Mouse (Mus musculus): ENCODE data around the gene Ntf5. TPM values are rescaled to one million over a fixed set of nuclear protein-coding genes. Genes with fewer than 3 reads are reported as not detected.

The Ntf5 gene
- polyA plus RNA-seq, 1 experiment, result 3.0 TPM

DNA sequence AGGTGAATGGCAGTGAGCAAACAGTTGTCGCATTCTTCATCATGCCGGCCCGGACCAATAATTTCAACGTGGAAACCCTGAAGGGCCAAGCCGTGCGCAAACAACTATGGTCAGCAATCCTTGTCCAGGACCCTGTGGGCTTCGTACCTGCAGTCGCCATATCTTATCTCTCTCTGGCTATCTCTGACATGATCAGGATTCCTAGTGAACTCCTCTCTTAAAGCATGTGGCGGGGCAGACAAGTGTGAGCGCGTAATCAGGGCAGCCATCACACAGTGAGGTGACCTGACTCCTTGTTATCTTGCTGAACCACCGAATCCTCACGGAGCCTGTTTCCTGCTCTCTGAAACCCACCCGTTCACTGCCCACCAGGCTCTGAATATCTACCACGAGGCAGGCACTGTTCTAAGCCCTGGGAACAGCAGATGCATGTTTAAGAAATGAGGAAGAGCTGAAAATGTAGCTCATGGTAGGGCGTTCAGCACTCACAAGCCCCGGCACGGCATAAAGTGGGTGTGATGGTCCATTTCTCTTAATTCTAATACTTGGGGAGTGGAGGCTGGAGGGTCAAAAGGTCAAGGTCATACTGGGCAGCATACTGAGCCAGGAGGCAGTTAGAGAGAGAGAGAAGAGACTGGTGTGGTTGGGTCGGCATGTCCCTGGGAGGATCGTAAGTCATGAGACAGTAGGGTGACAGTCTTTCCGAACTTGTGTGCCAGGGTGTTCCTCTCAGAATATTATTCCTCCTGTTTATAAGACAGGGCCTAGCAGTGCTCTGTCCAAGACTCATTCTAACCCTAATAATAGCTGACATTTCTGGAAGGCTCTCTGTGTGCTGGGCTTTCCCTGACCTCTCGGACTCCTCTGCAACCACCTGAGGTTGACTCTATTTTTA, 30.3 kb downstream of the Ntf5 start:
- TF ChIP-seq CTCF (IDR thresholded peaks at IDR 0.05; ENCODE audit: borderline replicate concordance, control insufficient read depth, extremely low read depth, insufficient read depth, low read length, poor library complexity) (no peak), POLR2A (IDR thresholded peaks at IDR 0.05; ENCODE audit: control insufficient read depth, extremely low read depth, insufficient read depth, low read length, poor library complexity) (no peak)
- no peaks in the 10 kb centered on the region for H3K27me3 ChIP-seq (ENCODE audit: control insufficient read depth, insufficient read depth, low read length)
- no peaks in the 10 kb centered on the region for H3K36me3 ChIP-seq (ENCODE audit: control insufficient read depth, insufficient read depth, low read length)
- H3K27ac ChIP-seq (ENCODE audit: control insufficient read depth, insufficient read depth, low read length), result no peak overlapping the region
- 91% methylated on average over 22 of the region's 22 CpGs for WGBS
- DNase-seq, result no peak
- H3K4me1 ChIP-seq (replicated peaks; ENCODE audit: control insufficient read depth, insufficient read depth, low read length), result no peaks in the 10 kb centered on the region; the same call in 1 of the 2 replicates
- H3K4me3 ChIP-seq (ENCODE audit: control insufficient read depth, insufficient read depth, low read length), result no peak overlapping the region

DNA sequence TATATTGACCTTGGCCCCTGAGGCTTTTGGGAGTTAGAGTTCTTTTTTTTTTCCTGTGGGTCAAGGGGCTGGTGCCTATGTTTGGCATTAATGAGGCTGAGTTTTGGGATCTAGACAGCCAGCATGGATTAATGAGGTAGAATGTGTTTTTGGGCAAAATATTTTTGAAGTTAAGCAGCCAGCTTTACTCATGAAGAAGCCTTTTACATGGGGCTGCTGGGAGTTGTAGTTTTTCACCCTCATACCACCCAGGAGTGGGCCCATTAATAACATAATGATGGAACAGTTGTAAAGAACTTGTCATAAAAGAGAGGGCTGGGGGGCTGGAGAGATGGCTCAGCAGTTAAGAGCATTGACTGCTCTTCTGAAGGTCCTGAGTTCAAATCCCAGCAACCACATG, 33.1 kb downstream of the Ntf5 start:
- Histone ChIP-seq H3K36me3 (ENCODE audit: control insufficient read depth, insufficient read depth, low read length) (no peaks in the 10 kb centered on the region), H3K27ac (ENCODE audit: control insufficient read depth, insufficient read depth, low read length) (no peak overlapping the region), H3K27me3 (ENCODE audit: control insufficient read depth, insufficient read depth, low read length) (no peaks in the 10 kb centered on the region), H3K4me3 (ENCODE audit: control insufficient read depth, insufficient read depth, low read length) (no peak overlapping the region), H3K4me1 (replicated peaks; ENCODE audit: control insufficient read depth, insufficient read depth, low read length) (peaks cover 2% of the 10 kb centered on the region; the same call in 1 of the 2 replicates)
- DNase-seq, result no peak
- TF ChIP-seq CTCF (IDR thresholded peaks at IDR 0.05; ENCODE audit: borderline replicate concordance, control insufficient read depth, extremely low read depth, insufficient read depth, low read length, poor library complexity) (no peak), POLR2A (IDR thresholded peaks at IDR 0.05; ENCODE audit: control insufficient read depth, extremely low read depth, insufficient read depth, low read length, poor library complexity) (no peak)

DNA sequence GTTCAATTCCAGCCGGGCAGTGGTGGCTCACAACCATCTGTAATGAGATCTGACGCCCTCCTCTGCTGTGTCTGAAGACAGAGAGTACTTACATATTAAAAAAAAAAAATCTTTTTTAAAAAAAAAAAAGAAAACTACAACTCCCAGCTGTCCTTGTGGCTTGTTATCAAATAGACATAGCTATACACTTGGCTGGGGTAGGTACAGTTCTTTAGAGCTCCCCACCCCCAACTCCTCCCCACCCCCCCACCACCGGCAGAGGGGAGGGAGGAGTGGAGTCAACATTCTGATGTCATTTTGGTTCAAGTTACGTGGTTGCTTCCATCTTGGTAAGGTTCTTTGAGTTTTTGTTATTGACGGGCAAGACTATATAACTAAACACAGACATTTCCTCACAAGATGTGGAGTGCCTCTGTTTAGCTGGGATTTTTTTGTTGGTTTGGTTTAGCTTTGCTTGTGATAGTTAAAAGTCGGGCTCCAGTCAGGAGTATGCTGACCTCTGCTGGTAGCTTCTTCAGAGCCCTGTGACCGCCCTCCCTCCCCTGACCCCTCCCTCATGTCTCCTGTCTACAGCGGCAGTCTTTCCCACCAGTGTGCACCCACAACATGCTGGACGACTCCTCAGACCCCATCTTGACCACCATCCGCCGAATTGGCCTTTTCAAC, 34.0 kb downstream of the Ntf5 start:
- Histone ChIP-seq H3K4me1 (replicated peaks; ENCODE audit: control insufficient read depth, insufficient read depth, low read length) (peaks cover 2% of the 10 kb centered on the region; the same call in 1 of the 2 replicates), H3K27ac (ENCODE audit: control insufficient read depth, insufficient read depth, low read length) (no peak overlapping the region), H3K36me3 (ENCODE audit: control insufficient read depth, insufficient read depth, low read length) (no peaks in the 10 kb centered on the region), H3K27me3 (ENCODE audit: control insufficient read depth, insufficient read depth, low read length) (no peaks in the 10 kb centered on the region), H3K4me3 (ENCODE audit: control insufficient read depth, insufficient read depth, low read length) (no peak overlapping the region)
- 57% methylated on average over 11 of the region's 11 CpGs for WGBS
- no peak for TF ChIP-seq POLR2A (IDR thresholded peaks at IDR 0.05; ENCODE audit: control insufficient read depth, extremely low read depth, insufficient read depth, low read length, poor library complexity)
- TF ChIP-seq CTCF (IDR thresholded peaks at IDR 0.05; ENCODE audit: borderline replicate concordance, control insufficient read depth, extremely low read depth, insufficient read depth, low read length, poor library complexity), result peak; percentile 44; the same call in 1 of the 2 replicates
- no peak for DNase-seq

DNA sequence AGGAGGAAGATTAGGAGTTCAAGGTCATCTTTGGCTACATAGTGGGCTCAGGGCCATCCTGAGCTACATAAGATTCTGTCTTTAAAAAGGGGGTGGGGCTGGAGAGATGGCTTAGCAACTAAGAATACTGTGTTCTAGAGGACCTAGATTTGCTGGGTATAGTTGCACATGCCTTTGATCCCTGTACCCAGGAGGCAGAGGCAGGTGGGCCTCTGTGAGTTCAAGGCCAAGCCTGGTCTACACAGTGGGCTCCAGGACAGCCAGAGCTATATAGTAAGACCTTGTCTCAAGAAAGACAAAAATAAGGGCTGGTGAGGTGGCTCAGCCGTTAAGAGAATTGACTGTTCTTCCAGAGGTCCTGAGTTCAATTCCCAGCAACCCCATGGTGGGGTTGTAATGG, 36.5 kb downstream of the Ntf5 start:
- Histone ChIP-seq H3K4me3 (ENCODE audit: control insufficient read depth, insufficient read depth, low read length) (no peak overlapping the region), H3K27ac (ENCODE audit: control insufficient read depth, insufficient read depth, low read length) (no peak overlapping the region), H3K36me3 (ENCODE audit: control insufficient read depth, insufficient read depth, low read length) (no peaks in the 10 kb centered on the region), H3K4me1 (replicated peaks; ENCODE audit: control insufficient read depth, insufficient read depth, low read length) (peaks cover 2% of the 10 kb centered on the region; the same call in 1 of the 2 replicates), H3K27me3 (ENCODE audit: control insufficient read depth, insufficient read depth, low read length) (no peaks in the 10 kb centered on the region)
- no peak for TF ChIP-seq CTCF (IDR thresholded peaks at IDR 0.05; ENCODE audit: borderline replicate concordance, control insufficient read depth, extremely low read depth, insufficient read depth, low read length, poor library complexity)
- no peak for TF ChIP-seq POLR2A (IDR thresholded peaks at IDR 0.05; ENCODE audit: control insufficient read depth, extremely low read depth, insufficient read depth, low read length, poor library complexity)
- 100% methylated on average over 1 of the region's 1 CpGs for WGBS
- DNase-seq, result no peak

DNA sequence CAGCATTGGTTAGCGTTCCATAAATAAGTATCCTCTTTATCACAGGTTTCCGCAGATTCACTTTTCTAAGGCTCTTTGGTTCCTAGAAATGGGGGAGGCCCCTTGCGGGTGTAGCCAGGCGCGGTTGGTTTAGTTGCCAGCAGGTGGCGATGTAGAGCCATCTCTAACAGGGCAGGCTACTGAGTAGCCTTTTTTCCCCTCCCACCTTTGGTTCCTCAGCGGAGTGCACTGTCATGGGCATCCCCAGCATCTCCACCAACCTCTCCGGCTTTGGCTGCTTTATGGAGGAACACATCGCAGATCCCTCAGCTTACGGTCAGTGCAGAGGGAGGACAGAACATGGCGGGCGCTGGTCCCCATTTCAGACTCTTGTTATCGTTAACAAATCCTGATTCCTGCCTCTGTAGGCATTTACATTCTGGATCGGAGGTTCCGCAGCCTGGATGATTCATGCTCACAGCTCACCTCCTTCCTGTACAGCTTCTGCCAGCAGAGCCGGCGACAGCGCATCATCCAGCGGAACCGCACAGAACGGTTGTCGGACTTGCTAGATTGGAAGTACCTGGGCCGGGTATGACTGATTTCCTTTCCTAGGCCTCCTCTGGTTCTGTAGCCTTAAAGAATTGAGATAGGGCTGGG, 38.0 kb downstream of the Ntf5 start:
- peak; percentile 83 for DNase-seq
- Histone ChIP-seq H3K4me3 (ENCODE audit: control insufficient read depth, insufficient read depth, low read length) (no peak overlapping the region), H3K27me3 (ENCODE audit: control insufficient read depth, insufficient read depth, low read length) (no peaks in the 10 kb centered on the region), H3K4me1 (replicated peaks; ENCODE audit: control insufficient read depth, insufficient read depth, low read length) (peaks cover 2% of the 10 kb centered on the region; the same call in 1 of the 2 replicates), H3K27ac (ENCODE audit: control insufficient read depth, insufficient read depth, low read length) (no peak overlapping the region), H3K36me3 (ENCODE audit: control insufficient read depth, insufficient read depth, low read length) (no peaks in the 10 kb centered on the region)
- TF ChIP-seq POLR2A (IDR thresholded peaks at IDR 0.05; ENCODE audit: control insufficient read depth, extremely low read depth, insufficient read depth, low read length, poor library complexity) (no peak), CTCF (IDR thresholded peaks at IDR 0.05; ENCODE audit: borderline replicate concordance, control insufficient read depth, extremely low read depth, insufficient read depth, low read length, poor library complexity) (peak; percentile 90)
- 63% methylated on average over 23 of the region's 23 CpGs for WGBS

DNA sequence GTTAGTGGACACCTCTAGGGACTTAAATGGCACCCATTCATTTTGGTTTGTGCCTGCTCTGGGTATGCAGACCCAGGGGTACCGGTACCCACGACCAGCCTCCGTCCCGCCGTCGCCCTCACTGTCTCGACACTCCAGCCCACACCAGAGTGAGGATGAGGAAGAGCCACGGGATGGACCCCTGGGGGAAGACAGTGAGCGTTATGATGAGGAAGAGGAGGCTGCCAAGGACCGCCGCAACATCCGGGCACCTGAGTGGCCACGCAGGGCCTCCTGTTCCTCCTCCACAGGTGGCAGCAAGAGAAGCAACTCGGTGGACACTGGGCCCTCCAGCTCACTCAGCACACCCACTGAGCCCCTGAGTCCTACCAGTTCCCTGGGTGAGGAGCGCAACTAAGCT, 41.5 kb downstream of the Ntf5 start:
- H3K27me3 ChIP-seq (ENCODE audit: control insufficient read depth, insufficient read depth, low read length), result no peaks in the 10 kb centered on the region
- 95% methylated on average over 15 of the region's 15 CpGs for WGBS
- peaks cover 11% of the 10 kb centered on the region for H3K36me3 ChIP-seq (ENCODE audit: control insufficient read depth, insufficient read depth, low read length)
- no peak for DNase-seq
- no peak overlapping the region for H3K27ac ChIP-seq (ENCODE audit: control insufficient read depth, insufficient read depth, low read length)
- peaks cover 13% of the 10 kb centered on the region for H3K4me1 ChIP-seq (replicated peaks; ENCODE audit: control insufficient read depth, insufficient read depth, low read length)
- TF ChIP-seq POLR2A (IDR thresholded peaks at IDR 0.05; ENCODE audit: control insufficient read depth, extremely low read depth, insufficient read depth, low read length, poor library complexity), result no peak
- H3K4me3 ChIP-seq (ENCODE audit: control insufficient read depth, insufficient read depth, low read length), result no peak overlapping the region

Data from thymus, adult 2 months (tissue).